Mouse (Mus musculus) hindbrain, embryonic 15.5 days (tissue): ENCODE data around the gene Pik3ap1. TPM values are rescaled to one million over a fixed set of nuclear protein-coding genes. Genes with fewer than 3 reads are reported as not detected.
A peak's percentile ranks its signal among the peaks of the same experiment; 100 is the strongest.

Source experiments
- ATAC-seq: fragments of 200-750 bp; cut with Nextera tagmentation; 2 replicates; pipeline ENCODE4 v1.8.0; 2017; ENCODE audit warnings: low read depth, moderate number of reproducible peaks, moderate TSS enrichment; ENCODE audit not compliant: low FRiP score
- H3K27ac ChIP-seq: fragments of 300-500 bp; sonication (generic); replicated peaks from 2 replicates; pipeline ENCODE4 v1.5.1; 2015; ENCODE audit warnings: mild to moderate bottlenecking, inconsistent platforms
- H3K27me3 ChIP-seq: fragments of 300-500 bp; sonication (generic); 2 replicates; pipeline ENCODE4 v1.6.1; 2015; ENCODE audit warnings: control low read depth, inconsistent platforms
- H3K36me3 ChIP-seq: fragments of 300-500 bp; sonication (generic); 2 replicates; pipeline ENCODE4 v1.6.1; 2015; ENCODE audit warnings: control low read depth, inconsistent platforms
- H3K4me1 ChIP-seq: fragments of 300-500 bp; sonication (generic); replicated peaks from 2 replicates; pipeline ENCODE4 v1.6.1; 2015; ENCODE audit warnings: control low read depth, inconsistent platforms
- H3K4me2 ChIP-seq: fragments of 300-500 bp; sonication (generic); 2 replicates; pipeline ENCODE4 v1.6.1; 2015; ENCODE audit warnings: moderate library complexity, mild to moderate bottlenecking, inconsistent platforms
- H3K4me3 ChIP-seq: fragments of 300-500 bp; sonication (generic); 2 replicates; pipeline ENCODE4 v1.5.1; 2015; ENCODE audit warnings: mild to moderate bottlenecking, inconsistent platforms
- H3K9ac ChIP-seq: fragments of 300-500 bp; sonication (generic); 2 replicates; pipeline ENCODE4 v1.6.1; 2015; ENCODE audit warnings: inconsistent platforms
- H3K9me3 ChIP-seq: fragments of 300-500 bp; sonication (generic); 2 replicates; pipeline ENCODE4 v1.6.1; 2016; ENCODE audit warnings: control low read depth, inconsistent platforms
- WGBS: fragments of 180-500 bp; shearing (Covaris S2); methylation state at CpG from one replicate; pipeline ENCODE4 v1.1.7; 2015; 5-methylcytosine and 5-hydroxymethylcytosine counted together
- polyA plus RNA-seq: library from polyadenylated mRNA; unstranded; fragments of >200 nt; fragmentation: Nextera tagmentation; extraction: Ambion mirVana; gene quantifications from 2 replicates; pipeline ENCODE4 v1.2.1, GENCODE M21; 2015

Pik3ap1 gene
- polyA plus RNA-seq, 1 experiment from 2014 or later = 1.8 TPM

GRCm38 (mm10) chr19:41288568-41288967 is 96.3 kb downstream of the Pik3ap1 start:
- Histone ChIP-seq H3K4me1 (peaks cover 5% of the 10 kb centered on the region; the same call in 1 of the 2 replicates), H3K27me3 (no peaks in the 10 kb centered on the region), H3K9me3 (no peaks in the 10 kb centered on the region), H3K27ac (no peak overlapping the region), H3K36me3 (no peaks in the 10 kb centered on the region), H3K4me3 (no peak overlapping the region), H3K9ac (no peak overlapping the region), H3K4me2 (no peak overlapping the region)
- 69% methylated on average over 6 of the region's 6 CpGs for WGBS
- ATAC-seq = no peak

GRCm38 (mm10) chr19:41287224-41287623 is 97.7 kb downstream of the Pik3ap1 start:
- WGBS = 88% methylated on average over 7 of the region's 7 CpGs

GRCm38 (mm10) chr19:41284515-41284914 is 100.4 kb downstream of the Pik3ap1 start:
- Histone ChIP-seq H3K9me3 (no peaks in the 10 kb centered on the region), H3K9ac (no peak overlapping the region), H3K4me2 (no peak overlapping the region), H3K27ac (no peak overlapping the region), H3K27me3 (no peaks in the 10 kb centered on the region), H3K4me1 (peaks cover 7% of the 10 kb centered on the region; the same call in 1 of the 2 replicates), H3K4me3 (no peak overlapping the region), H3K36me3 (no peaks in the 10 kb centered on the region)
- 48% methylated on average over 6 of the region's 6 CpGs for WGBS
- ATAC-seq = no peak

More at GRCm38 (mm10) chr19:41287224-41287623, 97.7 kb downstream of the Pik3ap1 start:
- H3K4me2 ChIP-seq = no peak overlapping the region
- no peak overlapping the region for H3K9ac ChIP-seq
- no peaks in the 10 kb centered on the region for H3K27me3 ChIP-seq
- H3K4me3 ChIP-seq = no peak overlapping the region
- no peaks in the 10 kb centered on the region for H3K36me3 ChIP-seq
- ATAC-seq = no peak
- no peak overlapping the region for H3K27ac ChIP-seq
- no peaks in the 10 kb centered on the region for H3K9me3 ChIP-seq
- peaks cover 7% of the 10 kb centered on the region; the same call in 1 of the 2 replicates for H3K4me1 ChIP-seq

- no peak overlapping the region for H3K4me3 ChIP-seq
- 86% methylated on average over 5 of the region's 5 CpGs for WGBS
Measured at GRCm38 (mm10) chr19:41282718-41283117, 102.2 kb downstream of the Pik3ap1 start.

GRCm38 (mm10) chr19:41282216-41282615 is 102.7 kb downstream of the Pik3ap1 start:
- Histone ChIP-seq H3K36me3 (no peaks in the 10 kb centered on the region), H3K4me2 (no peak overlapping the region), H3K4me3 (no peak overlapping the region), H3K9me3 (no peaks in the 10 kb centered on the region), H3K27ac (no peak overlapping the region), H3K9ac (no peak overlapping the region), H3K27me3 (no peaks in the 10 kb centered on the region), H3K4me1 (peaks cover 7% of the 10 kb centered on the region; the same call in 1 of the 2 replicates)
- ATAC-seq = no peak
- 82% methylated on average over 4 of the region's 4 CpGs for WGBS

More at GRCm38 (mm10) chr19:41282718-41283117, 102.2 kb downstream of the Pik3ap1 start:
- peaks cover 7% of the 10 kb centered on the region; the same call in 1 of the 2 replicates for H3K4me1 ChIP-seq
- no peaks in the 10 kb centered on the region for H3K9me3 ChIP-seq
- H3K4me2 ChIP-seq = no peak overlapping the region
- no peak for ATAC-seq
- no peaks in the 10 kb centered on the region for H3K27me3 ChIP-seq
- H3K9ac ChIP-seq = no peak overlapping the region
- no peaks in the 10 kb centered on the region for H3K36me3 ChIP-seq
- no peak overlapping the region for H3K27ac ChIP-seq

DNA sequence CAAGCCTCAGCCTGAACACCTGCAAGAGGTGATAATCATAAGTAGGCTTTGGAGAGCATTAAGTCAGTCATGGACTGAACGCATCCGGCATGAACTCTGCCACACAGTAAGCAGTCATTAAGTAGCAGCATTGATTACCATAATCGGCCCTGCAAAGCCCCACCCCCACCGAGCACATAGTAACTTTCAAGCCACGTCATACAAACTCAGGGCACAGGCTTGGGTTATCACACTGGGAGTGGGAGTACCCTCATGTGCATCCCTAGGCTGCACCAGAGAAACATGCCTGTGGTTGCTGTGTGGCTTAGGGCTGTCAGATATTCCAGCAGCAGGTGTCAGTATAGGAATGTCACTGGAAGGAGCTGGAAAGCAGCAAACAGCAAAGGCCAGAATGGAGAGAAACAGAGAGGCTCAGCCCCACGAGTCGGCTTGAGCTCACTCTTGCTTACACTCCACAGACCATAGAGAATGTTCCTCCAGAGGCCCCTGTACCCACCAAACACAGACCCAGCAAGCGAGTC is 105.1 kb downstream of the Pik3ap1 start:
- 57% methylated on average over 8 of the region's 8 CpGs for WGBS
- H3K36me3 ChIP-seq = no peaks in the 10 kb centered on the region
- H3K9me3 ChIP-seq = no peaks in the 10 kb centered on the region
- H3K27me3 ChIP-seq = no peaks in the 10 kb centered on the region
- no peak for ATAC-seq
- H3K27ac ChIP-seq = no peak overlapping the region
- no peak overlapping the region for H3K9ac ChIP-seq
- H3K4me3 ChIP-seq = no peak overlapping the region
- H3K4me2 ChIP-seq = no peak overlapping the region
- H3K4me1 ChIP-seq = peaks cover 7% of the 10 kb centered on the region; the same call in 1 of the 2 replicates

DNA sequence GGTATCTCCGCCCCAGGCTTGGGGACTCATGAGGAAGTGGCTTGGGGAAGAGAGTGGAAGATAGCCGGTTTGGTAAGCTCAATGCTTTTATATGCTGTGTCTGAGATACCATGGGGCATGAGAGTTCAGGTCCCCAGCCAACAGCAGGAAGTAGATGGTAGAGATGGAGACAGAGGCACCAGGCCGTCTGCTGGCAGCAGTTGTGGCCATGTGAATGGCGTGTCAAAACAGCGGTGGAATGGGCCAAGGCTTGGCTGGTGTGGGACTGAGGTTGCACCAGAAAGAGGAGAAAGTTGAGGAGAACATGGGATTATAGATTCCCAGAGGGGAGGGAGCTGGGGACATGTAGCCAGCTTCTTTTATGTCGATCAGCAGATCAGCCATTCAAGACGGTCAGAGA is 106.3 kb downstream of the Pik3ap1 start:
- 0 out of 2 replicates have a peak, but pooled peaks cover 2% of the 10 kb centered on the region for H3K4me1 ChIP-seq
- no peak overlapping the region for H3K4me2 ChIP-seq
- H3K9me3 ChIP-seq = no peaks in the 10 kb centered on the region
- no peak overlapping the region for H3K4me3 ChIP-seq
- no peak for ATAC-seq
- no peaks in the 10 kb centered on the region for H3K36me3 ChIP-seq
- H3K9ac ChIP-seq = no peak overlapping the region
- H3K27me3 ChIP-seq = no peaks in the 10 kb centered on the region
- 83% methylated on average over 7 of the region's 7 CpGs for WGBS
- H3K27ac ChIP-seq = no peak overlapping the region

DNA sequence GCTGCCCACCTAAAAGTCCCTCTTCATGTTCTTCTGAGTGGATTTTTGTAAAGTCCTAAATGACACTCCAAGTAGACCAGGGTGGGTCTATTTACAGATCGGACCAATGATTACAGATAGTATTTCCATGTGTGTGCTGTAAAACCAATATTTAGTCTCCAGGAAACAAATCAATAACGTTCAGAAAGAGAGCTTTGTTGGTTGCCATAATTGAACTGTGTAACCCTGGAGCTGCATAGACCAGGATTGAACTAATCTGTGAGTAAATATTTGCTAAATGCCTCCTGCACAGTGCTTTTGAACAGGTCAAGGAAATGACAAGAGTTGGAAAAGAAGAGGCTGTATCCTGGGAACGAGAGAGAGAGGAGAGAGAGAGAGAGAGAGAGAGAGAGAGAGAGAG is 109.3 kb downstream of the Pik3ap1 start:
- 58% methylated on average over 3 of the region's 3 CpGs for WGBS
- H3K4me3 ChIP-seq = no peak overlapping the region

DNA sequence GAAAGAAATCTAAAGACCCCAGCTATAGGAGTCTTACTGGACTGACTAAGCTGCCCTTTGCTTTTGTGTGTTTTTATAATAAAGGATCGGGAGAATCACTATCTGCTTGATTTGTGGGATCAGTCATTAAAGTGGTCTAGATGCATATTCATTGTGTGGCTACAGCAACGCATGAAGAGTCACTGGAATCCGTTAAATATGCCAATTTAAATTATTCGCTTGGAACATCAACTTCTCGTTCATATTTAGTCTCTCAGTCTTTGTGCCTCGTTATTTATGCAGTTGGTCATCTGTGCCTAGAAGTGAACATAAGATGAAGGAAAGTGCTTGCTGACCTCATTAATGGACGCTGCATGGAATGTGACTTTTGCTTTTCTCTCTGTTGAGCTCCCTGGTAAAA is 114.0 kb downstream of the Pik3ap1 start:
- no peak overlapping the region for H3K27ac ChIP-seq
- H3K9me3 ChIP-seq = no peaks in the 10 kb centered on the region
- H3K9ac ChIP-seq = no peak overlapping the region
- H3K4me2 ChIP-seq = no peak overlapping the region
- no peaks in the 10 kb centered on the region for H3K4me1 ChIP-seq
- ATAC-seq = no peak
- WGBS = 66% methylated on average over 7 of the region's 7 CpGs
- no peaks in the 10 kb centered on the region for H3K36me3 ChIP-seq
- no peak overlapping the region for H3K4me3 ChIP-seq
- H3K27me3 ChIP-seq = no peaks in the 10 kb centered on the region

More for the DNA sequence above, 109.3 kb downstream of the Pik3ap1 start:
- Histone ChIP-seq H3K4me2 (no peak overlapping the region), H3K27ac (no peak overlapping the region), H3K4me1 (no peaks in the 10 kb centered on the region), H3K9me3 (no peaks in the 10 kb centered on the region), H3K27me3 (no peaks in the 10 kb centered on the region), H3K9ac (no peak overlapping the region), H3K36me3 (no peaks in the 10 kb centered on the region)
- no peak for ATAC-seq

DNA sequence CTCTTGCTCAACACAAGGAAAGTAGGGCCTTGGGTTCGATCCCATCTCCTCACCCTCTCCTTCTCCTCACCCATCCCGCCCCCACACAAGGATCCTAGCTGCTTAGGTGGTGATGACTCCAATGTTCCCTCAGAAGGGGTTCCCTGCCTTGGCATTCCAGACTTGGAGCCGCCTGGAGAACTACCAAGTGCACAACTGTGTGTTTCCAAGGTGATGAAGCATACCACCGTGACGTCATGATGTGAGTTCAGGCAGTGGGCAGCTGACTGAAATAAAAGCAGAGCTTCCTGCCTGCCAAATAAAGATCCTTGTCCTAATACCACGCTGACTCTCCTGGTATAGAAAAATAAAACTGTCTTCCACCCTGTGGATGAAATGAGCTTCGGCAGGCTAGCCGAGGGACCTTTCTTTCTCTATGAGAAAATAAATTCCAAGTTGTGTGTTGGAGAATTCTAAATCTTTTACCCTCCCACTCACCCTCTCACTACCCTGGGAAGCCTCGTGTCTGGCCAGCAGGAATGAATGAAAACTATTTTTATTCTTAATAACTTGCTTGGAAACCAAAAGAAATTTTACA is 114.7 kb downstream of the Pik3ap1 start:
- 59% methylated on average over 9 of the region's 9 CpGs for WGBS
- Histone ChIP-seq H3K27me3 (no peaks in the 10 kb centered on the region), H3K4me1 (no peaks in the 10 kb centered on the region), H3K36me3 (no peaks in the 10 kb centered on the region), H3K4me2 (no peak overlapping the region), H3K9ac (no peak overlapping the region), H3K27ac (no peak overlapping the region), H3K4me3 (no peak overlapping the region), H3K9me3 (no peaks in the 10 kb centered on the region)
- 0 out of 2 replicates have a peak, but pooled peaks have one; percentile 23 for ATAC-seq

GRCm38 (mm10) chr19:41266251-41266901 is 118.5 kb downstream of the Pik3ap1 start:
- Histone ChIP-seq H3K36me3 (no peaks in the 10 kb centered on the region), H3K4me1 (peaks cover 21% of the 10 kb centered on the region), H3K4me2 (no peak overlapping the region), H3K9me3 (no peaks in the 10 kb centered on the region), H3K27ac (no peak overlapping the region), H3K4me3 (no peak overlapping the region), H3K9ac (no peak overlapping the region), H3K27me3 (no peaks in the 10 kb centered on the region)
- 59% methylated on average over 8 of the region's 8 CpGs for WGBS
- no peak for ATAC-seq

DNA sequence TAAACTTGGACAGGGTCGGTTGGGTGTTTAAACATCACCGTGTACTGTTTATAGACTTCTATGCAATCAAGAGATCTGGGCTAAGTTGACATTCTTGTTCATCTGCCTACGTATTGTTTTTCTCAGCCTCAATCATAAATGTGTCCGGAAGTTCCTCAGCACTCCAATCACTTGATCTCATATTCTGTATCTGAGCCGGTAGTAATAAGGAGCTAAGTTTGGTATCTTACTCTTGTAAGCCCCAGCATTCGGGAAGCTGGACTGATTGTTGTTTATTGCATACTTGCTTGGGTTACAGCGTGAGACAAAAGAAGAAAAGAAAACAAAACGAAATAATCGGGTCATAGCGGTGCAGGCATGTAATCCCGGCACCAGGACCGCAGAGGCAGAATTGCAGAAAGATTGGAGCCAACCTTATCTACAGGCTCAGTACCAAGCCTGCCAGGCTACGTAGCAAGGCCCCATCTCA is 120.5 kb downstream of the Pik3ap1 start:
- peak overlapping the region; percentile 98 for H3K9ac ChIP-seq
- peak overlapping the region; percentile 64 for H3K4me2 ChIP-seq
- H3K27me3 ChIP-seq = no peaks in the 10 kb centered on the region
- H3K36me3 ChIP-seq = no peaks in the 10 kb centered on the region
- H3K4me3 ChIP-seq = peak overlapping the region; percentile 94
- H3K4me1 ChIP-seq = peaks cover 31% of the 10 kb centered on the region
- no peaks in the 10 kb centered on the region for H3K9me3 ChIP-seq
- no peak for ATAC-seq
- 31% methylated on average over 13 of the region's 13 CpGs for WGBS
- peak overlapping the region; percentile 99 for H3K27ac ChIP-seq
